In genomic region chr2:32182676-32183296, GRCm38 (mm10) we compare ENCODE assay signal across 8 mouse cellular contexts. TPM values are rescaled to one million over a fixed set of nuclear protein-coding genes. Genes with fewer than 3 reads are reported as not detected.
DNase-seq lines count a peak whose midpoint lies in the region; ATAC-seq and TF ChIP-seq lines count a peak whose summit lies in the region.

No protein-coding gene starts in this region.

- peak overlapping the region; percentile 63 for H3K27ac ChIP-seq in embryonic facial prominence, embryonic 15.5 days (replicated peaks)
- H3K27ac ChIP-seq in hindbrain, embryonic 11.5 days (ENCODE audit: low read depth, low read length), result 0 out of 2 replicates have a peak overlapping the region, but pooled peaks have one; percentile 30
- H3K27ac ChIP-seq in lung, embryonic 15.5 days, result peak overlapping the region; percentile 50
- H3K27ac ChIP-seq in stomach, postnatal 0 days (replicated peaks), result peak overlapping the region; percentile 70

- no peaks in the 10 kb centered on the region for H3K27me3 ChIP-seq in embryonic facial prominence, embryonic 15.5 days
- no peaks in the 10 kb centered on the region for H3K27me3 ChIP-seq in hindbrain, embryonic 11.5 days (ENCODE audit: control insufficient read depth, insufficient read depth, low read length)
- no peaks in the 10 kb centered on the region for H3K27me3 ChIP-seq in lung, embryonic 15.5 days
- H3K27me3 ChIP-seq in stomach, postnatal 0 days (ENCODE audit: control insufficient read depth, insufficient read depth, low read length), result no peaks in the 10 kb centered on the region

- no peak overlapping the region for H3K4me2 ChIP-seq in embryonic facial prominence, embryonic 15.5 days (replicated peaks)
- no peak overlapping the region for H3K4me2 ChIP-seq in hindbrain, embryonic 11.5 days (replicated peaks; ENCODE audit: low read depth, low read length)
- no peak overlapping the region for H3K4me2 ChIP-seq in lung, embryonic 15.5 days
- peak overlapping the region; percentile 15; the same call in 1 of the 2 replicates for H3K4me2 ChIP-seq in stomach, postnatal 0 days (replicated peaks; ENCODE audit: low read depth)

- H3K9ac ChIP-seq in embryonic facial prominence, embryonic 15.5 days, result peak overlapping the region; percentile 26; the same call in 1 of the 2 replicates
- H3K9ac ChIP-seq in hindbrain, embryonic 11.5 days (ENCODE audit: low read depth, low read length), result no peak overlapping the region
- H3K9ac ChIP-seq in lung, embryonic 15.5 days, result no peak overlapping the region
- peak overlapping the region; percentile 38; the same call in 1 of the 2 replicates for H3K9ac ChIP-seq in stomach, postnatal 0 days (ENCODE audit: low read length)

- ATAC-seq in embryonic facial prominence, embryonic 15.5 days (ENCODE audit: insufficient number of reproducible peaks, low FRiP score, low TSS enrichment, low read depth), result no peak
- ATAC-seq in hindbrain, embryonic 11.5 days (ENCODE audit: low FRiP score), result no peak
- peak; percentile 67 for ATAC-seq in lung, embryonic 15.5 days (ENCODE audit: borderline replicate concordance, extremely low read depth, low FRiP score, low TSS enrichment)
- ATAC-seq in stomach, postnatal 0 days (ENCODE audit: low FRiP score, low TSS enrichment), result peak; percentile 70

- 61% methylated on average over 13 of the region's 13 CpGs for WGBS in embryonic facial prominence, embryonic 15.5 days
- WGBS in hindbrain, embryonic 11.5 days, result 70% methylated on average over 13 of the region's 13 CpGs
- WGBS in lung, embryonic 15.5 days, result 61% methylated on average over 13 of the region's 13 CpGs
- WGBS in stomach, postnatal 0 days, result 41% methylated on average over 13 of the region's 13 CpGs

- TF ChIP-seq EP300 in stomach, postnatal 0 days (optimal IDR thresholded peaks at IDR 0.05), result no peak

- no peak for TF ChIP-seq CTCF in stomach, postnatal 0 days (IDR thresholded peaks at IDR 0.05; ENCODE audit: low read depth)

- peak; percentile 39 for DNase-seq in ovary, adult 18-20 months (ENCODE audit: low spot score)
- no peak for DNase-seq in ovary, postnatal 10 days (ENCODE audit: low spot score)
- no peak for DNase-seq in hindbrain, embryonic 11.5 days (ENCODE audit: low spot score)
- peak; percentile 57 for DNase-seq in stomach, postnatal 0 days (ENCODE audit: low spot score)
- no peak for DNase-seq in embryo, embryonic 10.5 days (ENCODE audit: low spot score)
- DNase-seq in adrenal gland, postnatal 36 days, result no peak

- no peaks in the 10 kb centered on the region for H3K9me3 ChIP-seq in embryonic facial prominence, embryonic 15.5 days (replicated peaks)
- no peaks in the 10 kb centered on the region for H3K9me3 ChIP-seq in hindbrain, embryonic 11.5 days (ENCODE audit: control insufficient read depth, low read length)
- H3K9me3 ChIP-seq in lung, embryonic 15.5 days, result no peaks in the 10 kb centered on the region
- H3K9me3 ChIP-seq in stomach, postnatal 0 days (ENCODE audit: control insufficient read depth, low read length), result no peaks in the 10 kb centered on the region

- H3K4me3 ChIP-seq in embryonic facial prominence, embryonic 15.5 days (replicated peaks), result no peak overlapping the region
- H3K4me3 ChIP-seq in hindbrain, embryonic 11.5 days (ENCODE audit: low read depth, low read length), result no peak overlapping the region
- no peak overlapping the region for H3K4me3 ChIP-seq in lung, embryonic 15.5 days
- H3K4me3 ChIP-seq in stomach, postnatal 0 days (ENCODE audit: low read depth, low read length), result no peak overlapping the region

- H3K4me1 ChIP-seq in embryonic facial prominence, embryonic 15.5 days, result peaks cover 67% of the 10 kb centered on the region
- 0 out of 2 replicates have a peak, but pooled peaks cover 2% of the 10 kb centered on the region for H3K4me1 ChIP-seq in hindbrain, embryonic 11.5 days (replicated peaks; ENCODE audit: control insufficient read depth, insufficient read depth, low read length)
- H3K4me1 ChIP-seq in lung, embryonic 15.5 days, result peaks cover 53% of the 10 kb centered on the region
- H3K4me1 ChIP-seq in stomach, postnatal 0 days (replicated peaks; ENCODE audit: control insufficient read depth, insufficient read depth), result peaks cover 6% of the 10 kb centered on the region

- peaks cover 45% of the 10 kb centered on the region for H3K36me3 ChIP-seq in embryonic facial prominence, embryonic 15.5 days
- peaks cover 3% of the 10 kb centered on the region; the same call in 1 of the 2 replicates for H3K36me3 ChIP-seq in hindbrain, embryonic 11.5 days (ENCODE audit: control insufficient read depth, insufficient read depth, low read length)
- peaks cover 34% of the 10 kb centered on the region for H3K36me3 ChIP-seq in lung, embryonic 15.5 days
- peaks cover 17% of the 10 kb centered on the region for H3K36me3 ChIP-seq in stomach, postnatal 0 days (ENCODE audit: control insufficient read depth, insufficient read depth, low read length)

RNA-seq across cellular contexts. Expression of gene Prrc2b, which starts 31.9 kb away (rescaled TPM):
- 54.0 and 56.2 TPM in 2 replicates for polyA plus RNA-seq in embryonic facial prominence, embryonic 15.5 days (2015; fragmentation: Nextera tagmentation; extraction: Ambion mirVana)
- 57.6 and 69.0 TPM in 2 replicates for polyA plus RNA-seq in hindbrain, embryonic 11.5 days (2014; fragmentation: Nextera tagmentation; extraction: Ambion mirVana)
- polyA plus RNA-seq in lung, embryonic 15.5 days (2015; fragmentation: Nextera tagmentation; extraction: Ambion mirVana), result 49.5 and 51.7 TPM in 2 replicates
- 18.7 and 21.6 TPM in 2 replicates for polyA plus RNA-seq in stomach, postnatal 0 days (2015; fragmentation: Nextera tagmentation; extraction: Ambion mirVana)
- total RNA-seq in adrenal gland, postnatal 36 days (2021), result 100 to 1,000 TPM in 1 of 2 experiments, 10 to 100 TPM in 1; 99.3 to 119 TPM

RNA-seq across cellular contexts. Expression of gene Pomt1, which starts 53.6 kb away (rescaled TPM):
- 25.1 and 26.3 TPM in 2 replicates for polyA plus RNA-seq in embryonic facial prominence, embryonic 15.5 days (2015; fragmentation: Nextera tagmentation; extraction: Ambion mirVana)
- 23.8 and 26.8 TPM in 2 replicates for polyA plus RNA-seq in hindbrain, embryonic 11.5 days (2014; fragmentation: Nextera tagmentation; extraction: Ambion mirVana)
- 19.4 and 24.4 TPM in 2 replicates for polyA plus RNA-seq in lung, embryonic 15.5 days (2015; fragmentation: Nextera tagmentation; extraction: Ambion mirVana)
- polyA plus RNA-seq in stomach, postnatal 0 days (2015; fragmentation: Nextera tagmentation; extraction: Ambion mirVana), result 6.2 and 6.9 TPM in 2 replicates
- total RNA-seq in adrenal gland, postnatal 36 days (2021), result 10 to 100 TPM; 32.2 to 37.5 TPM

Comparison
In these comparisons a context has a peak if more than half of its experiments do, and no peak if none do; other contexts are left out.
1. DNase-seq: peak in ovary, adult 18-20 months (single experiment) and stomach, postnatal 0 days (single experiment); none in ovary, postnatal 10 days (single experiment), hindbrain, embryonic 11.5 days (single experiment), embryo, embryonic 10.5 days (single experiment) and adrenal gland, postnatal 36 days (0 of 2).
2. ATAC-seq: peak in lung, embryonic 15.5 days (single experiment) and stomach, postnatal 0 days (single experiment); none in embryonic facial prominence, embryonic 15.5 days (single experiment) and hindbrain, embryonic 11.5 days (single experiment).
3. H3K9ac ChIP-seq: peak in embryonic facial prominence, embryonic 15.5 days (single experiment) and stomach, postnatal 0 days (single experiment); none in hindbrain, embryonic 11.5 days (single experiment) and lung, embryonic 15.5 days (single experiment).
4. Peak in every context shown above with its lines, with median percentiles within 50 percentile points of each other: H3K27ac ChIP-seq.